Mouse (Mus musculus) heart, adult 18-20 months (tissue): ENCODE measurements around the gene Gpr157. TPM values are rescaled to one million over a fixed set of nuclear protein-coding genes. Genes with fewer than 3 reads are reported as not detected.

Source experiments
- DNase-seq, 2 experiments: peaks; one replicate each; pipeline ENCODE4 v3.0.0; 2021 to 2022; ENCODE audit warnings: mixed read lengths in 1 of 2
- total RNA-seq, 2 experiments: library from RNA; stranded (reverse); gene quantifications; 2 replicates each; pipeline ENCODE4 v1.2.3; 2021

Gpr157 gene
- total RNA-seq, 2 experiments from 2014 or later, result 36.5 to 43.7 TPM

DNA sequence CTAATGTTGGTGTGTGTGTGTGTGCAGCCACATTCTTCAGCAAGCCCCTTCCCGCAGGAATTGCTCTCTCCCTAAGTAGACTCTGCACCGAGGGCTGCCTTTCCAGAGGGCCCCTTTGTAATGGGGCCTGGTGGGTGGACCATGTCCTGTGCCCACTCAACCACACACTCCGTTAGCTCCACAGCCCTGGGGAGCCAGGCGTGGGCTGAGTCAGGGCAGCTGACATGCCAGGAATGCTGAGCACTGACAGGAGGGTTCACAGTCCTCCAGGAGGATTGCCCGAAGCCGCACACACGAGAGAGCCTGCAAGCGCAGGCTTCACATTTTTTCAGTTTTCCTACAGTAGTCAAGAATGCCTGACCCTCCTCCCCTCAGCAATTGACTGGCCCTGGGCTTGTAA is 17.0 kb upstream of the Gpr157 start:
- no peak for DNase-seq

DNA sequence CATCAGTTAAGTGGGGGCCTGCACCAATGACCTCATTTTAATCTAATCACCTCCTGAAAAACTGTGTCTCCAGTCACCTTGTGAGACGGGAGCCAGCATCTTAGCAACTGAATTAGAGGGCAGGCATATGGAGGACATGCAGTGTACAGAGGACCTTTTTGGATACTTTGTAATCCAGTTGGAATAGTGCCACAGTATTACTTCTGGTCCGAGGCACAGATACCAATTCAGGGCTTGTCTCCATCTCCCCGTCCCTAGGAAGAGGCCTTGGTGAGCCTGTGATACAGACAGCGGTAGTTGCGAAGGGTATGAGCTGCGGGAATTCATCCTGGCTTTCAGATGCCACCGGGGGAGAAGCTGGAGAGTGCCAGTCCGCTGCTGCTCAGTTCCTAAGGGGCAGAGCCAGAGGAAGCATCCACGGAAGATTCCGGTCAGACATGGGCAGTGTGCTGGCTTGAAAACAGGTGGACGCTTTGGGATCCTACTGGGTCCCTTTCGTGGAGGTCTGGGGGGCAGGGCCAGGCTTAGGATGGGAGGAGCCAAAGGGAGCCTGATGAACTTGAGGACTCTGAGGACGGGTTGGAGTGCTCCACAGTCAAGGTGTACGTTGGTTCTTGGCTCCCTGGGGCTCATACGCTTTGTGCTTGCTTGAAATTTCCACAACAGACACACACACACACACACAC is 14.6 kb upstream of the Gpr157 start:
- DNase-seq, result no peak

- peak; percentile 45 to 57 for DNase-seq
Observed at GRCm38 (mm10) chr4:150073102-150073473, 14.1 kb upstream of the Gpr157 start.

DNA sequence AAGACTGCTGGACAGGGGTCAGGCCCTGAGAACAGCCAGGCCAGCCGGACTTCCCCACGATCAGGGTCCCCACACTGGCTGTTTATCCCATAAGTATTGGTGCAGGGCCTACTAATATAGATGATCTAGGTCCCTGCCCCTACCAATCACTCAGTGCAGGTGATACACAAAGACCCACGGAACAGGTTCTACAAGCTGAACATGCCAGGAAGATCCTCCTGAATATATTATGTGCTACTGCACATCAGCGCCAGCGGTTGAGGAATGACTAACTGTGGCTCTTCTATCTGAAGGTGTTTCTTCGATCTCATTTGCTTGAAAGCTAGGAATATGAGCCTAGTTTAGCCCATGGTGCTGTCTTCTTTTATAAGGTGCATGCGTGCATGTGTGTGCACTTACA is 11.8 kb upstream of the Gpr157 start:
- DNase-seq, result no peak

DNA sequence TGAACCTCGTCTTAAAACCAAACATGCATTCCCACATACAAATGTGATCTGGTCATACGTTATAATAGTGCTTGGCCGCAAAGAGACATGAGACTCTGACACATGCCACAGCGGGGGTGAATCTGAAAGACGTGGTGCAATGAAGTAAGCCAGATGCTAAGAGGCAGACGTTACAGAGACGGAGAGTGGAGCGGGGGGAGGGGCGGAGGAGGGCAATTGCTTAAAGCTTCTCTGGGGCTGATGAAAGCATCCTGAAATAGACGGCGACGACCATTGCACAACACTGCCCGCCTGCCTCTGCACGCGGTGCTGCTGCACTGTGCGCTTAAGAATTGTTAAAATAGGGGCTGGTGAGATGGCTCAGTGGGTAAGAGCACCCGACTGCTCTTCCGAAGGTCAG is 11.0 kb upstream of the Gpr157 start:
- peak in 1 of 2 experiments; percentile 32 for DNase-seq

DNA sequence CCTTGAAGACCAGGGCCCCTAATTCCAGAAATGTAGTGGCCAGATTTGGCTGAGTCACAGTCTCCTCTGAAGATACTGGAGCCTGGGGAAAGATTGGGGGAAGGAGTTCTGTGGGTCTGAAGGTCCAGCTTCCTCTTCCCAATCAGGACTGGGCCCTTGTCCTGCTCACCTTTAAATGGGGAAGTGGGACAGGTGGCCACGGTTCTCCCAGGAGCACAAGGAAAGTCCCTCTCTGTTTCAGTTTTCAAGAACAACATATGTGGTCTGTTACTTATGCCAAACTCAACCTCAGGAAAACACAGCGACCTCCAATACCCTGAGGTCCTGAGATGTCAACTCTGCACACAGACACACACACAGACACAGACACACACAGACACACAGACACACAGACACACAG is 8.5 kb upstream of the Gpr157 start:
- DNase-seq, result no peak

- no peak for DNase-seq
Observed at GRCm38 (mm10) chr4:150079244-150079643, 7.9 kb upstream of the Gpr157 start.

DNA sequence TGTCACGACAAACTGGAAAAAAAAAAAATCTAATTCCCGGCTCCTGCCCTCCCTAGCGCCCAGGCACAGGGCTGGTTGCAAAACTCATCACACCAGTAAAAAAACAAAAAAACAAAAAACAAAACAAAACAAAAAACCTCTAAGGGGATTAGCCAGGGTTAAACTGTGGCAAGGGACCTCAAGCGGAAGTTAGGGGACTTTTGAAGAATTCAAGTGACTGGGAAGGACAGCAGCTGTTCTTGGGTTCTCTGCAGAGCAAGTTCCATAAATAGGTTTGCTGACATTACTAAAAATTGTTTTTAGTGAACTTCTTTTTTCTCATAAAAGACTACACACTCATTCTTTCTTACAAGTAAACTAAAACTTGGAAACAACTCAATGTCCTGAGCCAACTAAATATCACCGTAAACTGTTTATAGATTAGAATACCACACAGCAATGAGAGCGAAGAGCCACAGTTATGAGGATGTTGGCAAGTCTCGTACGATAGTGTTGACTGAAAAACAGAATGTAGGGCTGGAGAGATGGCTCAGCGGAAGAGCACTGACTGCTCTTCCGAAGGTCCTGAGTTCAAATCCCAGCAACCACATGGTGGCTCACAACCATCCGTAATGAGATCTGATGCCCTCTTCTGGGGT is 6.7 kb upstream of the Gpr157 start:
- peak in 1 of 2 experiments; percentile 32 for DNase-seq

DNA sequence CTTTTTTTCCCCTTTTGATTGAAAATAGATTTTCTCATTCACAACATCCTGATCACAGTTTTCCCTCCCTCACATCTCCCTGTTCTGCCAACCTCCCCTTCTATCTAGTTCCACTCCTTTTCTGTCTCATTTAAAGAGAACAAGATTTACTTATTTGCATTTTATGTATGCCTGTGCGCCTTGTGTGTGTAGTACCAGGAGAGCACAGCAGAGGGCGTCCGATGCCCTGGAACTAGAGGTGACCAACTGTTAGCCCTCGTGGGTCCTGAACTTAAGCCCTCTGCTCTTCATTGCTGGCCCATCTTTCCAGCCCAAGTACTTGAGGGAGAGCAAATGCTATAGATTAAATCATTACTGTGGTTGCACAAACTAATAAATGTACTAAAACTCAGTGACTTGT is 1.8 kb upstream of the Gpr157 start:
- no peak for DNase-seq

DNA sequence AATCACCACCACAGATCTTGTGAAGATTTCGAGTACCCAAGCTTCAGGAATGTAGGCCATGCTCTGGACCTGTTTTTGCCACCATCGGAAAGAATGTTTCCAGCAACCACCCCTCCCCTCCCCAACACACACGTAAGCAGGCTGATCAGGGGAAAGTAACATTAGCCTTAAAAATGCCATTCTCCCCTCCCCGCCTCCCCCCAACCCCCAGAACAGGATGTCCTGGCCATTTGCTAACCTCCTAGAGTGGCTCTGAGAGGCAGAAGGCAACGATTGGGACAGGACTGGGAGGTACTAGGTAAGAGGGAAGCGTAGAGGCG is 364 bp upstream of the Gpr157 start:
- no peak for DNase-seq

DNA sequence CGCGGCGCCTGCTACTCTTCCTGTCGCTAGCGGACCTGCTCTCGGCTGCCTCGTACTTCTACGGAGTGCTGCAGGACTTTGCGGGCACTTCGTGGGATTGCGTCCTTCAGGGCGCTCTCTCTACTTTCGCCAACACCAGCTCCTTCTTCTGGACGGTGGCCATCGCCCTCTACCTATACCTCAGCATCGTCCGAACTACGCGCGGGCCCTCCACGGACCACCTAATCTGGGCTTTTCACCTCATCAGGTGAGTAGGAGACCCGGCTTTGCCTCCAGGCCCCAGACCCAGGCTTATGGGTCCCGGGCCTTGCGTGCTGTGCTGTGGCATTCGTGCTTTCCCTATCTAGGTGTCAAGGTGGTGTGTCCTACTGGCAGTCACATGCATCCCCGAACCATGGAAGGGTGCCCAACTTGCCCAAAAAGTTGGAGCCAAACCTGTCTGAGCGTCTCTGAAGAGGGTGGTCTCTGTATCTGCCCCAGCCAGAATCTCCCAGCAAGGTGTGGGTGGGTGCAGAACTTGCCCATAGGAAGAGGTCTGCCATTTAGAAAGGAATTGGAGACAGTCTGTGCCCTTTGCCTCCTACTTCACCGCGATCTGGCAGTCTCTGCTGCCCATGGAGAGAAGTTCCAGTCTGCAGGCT is 845 bp downstream of the Gpr157 start:
- peak in 1 of 2 experiments; percentile 54 for DNase-seq

- DNase-seq, result peak; percentile 78 to 84
Observed at GRCm38 (mm10) chr4:150089121-150089520, 2.0 kb downstream of the Gpr157 start.

DNA sequence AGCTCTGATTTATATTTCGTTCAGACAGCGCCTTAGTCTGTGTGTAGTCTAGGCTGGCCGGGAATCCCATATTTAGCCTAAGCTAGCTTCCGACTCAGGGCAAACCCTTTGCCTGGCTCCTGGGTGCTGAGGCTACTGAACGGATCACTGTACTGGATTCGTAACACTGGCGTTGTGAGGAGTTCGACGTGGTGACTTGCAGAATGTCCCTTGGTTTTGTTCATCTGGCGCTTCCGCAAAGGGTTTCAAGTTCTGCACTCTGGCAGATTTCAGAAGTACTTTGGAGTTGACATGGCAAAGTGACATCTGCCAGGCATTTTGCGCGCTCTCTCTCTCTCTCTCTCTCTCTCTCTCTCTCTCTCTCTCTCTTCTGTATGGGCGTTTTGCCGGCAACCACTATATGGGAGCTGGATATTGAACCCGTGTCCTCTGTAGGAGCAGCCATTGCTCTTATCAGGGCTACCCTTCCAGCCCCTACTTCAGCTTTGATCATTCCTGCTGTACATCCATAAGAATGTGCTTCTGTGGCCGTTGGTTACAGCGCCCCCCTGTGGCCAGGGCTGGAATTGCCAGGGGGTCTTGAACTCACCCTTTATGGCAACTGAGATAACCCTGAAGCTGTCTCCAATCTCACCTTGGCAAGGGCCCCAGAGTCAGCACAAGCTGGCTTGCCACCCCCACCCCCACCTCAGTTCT is 4.9 kb downstream of the Gpr157 start:
- peak; percentile 28 to 65 for DNase-seq

- no peak for DNase-seq
Observed at GRCm38 (mm10) chr4:150092583-150092902, 5.4 kb downstream of the Gpr157 start.

DNA sequence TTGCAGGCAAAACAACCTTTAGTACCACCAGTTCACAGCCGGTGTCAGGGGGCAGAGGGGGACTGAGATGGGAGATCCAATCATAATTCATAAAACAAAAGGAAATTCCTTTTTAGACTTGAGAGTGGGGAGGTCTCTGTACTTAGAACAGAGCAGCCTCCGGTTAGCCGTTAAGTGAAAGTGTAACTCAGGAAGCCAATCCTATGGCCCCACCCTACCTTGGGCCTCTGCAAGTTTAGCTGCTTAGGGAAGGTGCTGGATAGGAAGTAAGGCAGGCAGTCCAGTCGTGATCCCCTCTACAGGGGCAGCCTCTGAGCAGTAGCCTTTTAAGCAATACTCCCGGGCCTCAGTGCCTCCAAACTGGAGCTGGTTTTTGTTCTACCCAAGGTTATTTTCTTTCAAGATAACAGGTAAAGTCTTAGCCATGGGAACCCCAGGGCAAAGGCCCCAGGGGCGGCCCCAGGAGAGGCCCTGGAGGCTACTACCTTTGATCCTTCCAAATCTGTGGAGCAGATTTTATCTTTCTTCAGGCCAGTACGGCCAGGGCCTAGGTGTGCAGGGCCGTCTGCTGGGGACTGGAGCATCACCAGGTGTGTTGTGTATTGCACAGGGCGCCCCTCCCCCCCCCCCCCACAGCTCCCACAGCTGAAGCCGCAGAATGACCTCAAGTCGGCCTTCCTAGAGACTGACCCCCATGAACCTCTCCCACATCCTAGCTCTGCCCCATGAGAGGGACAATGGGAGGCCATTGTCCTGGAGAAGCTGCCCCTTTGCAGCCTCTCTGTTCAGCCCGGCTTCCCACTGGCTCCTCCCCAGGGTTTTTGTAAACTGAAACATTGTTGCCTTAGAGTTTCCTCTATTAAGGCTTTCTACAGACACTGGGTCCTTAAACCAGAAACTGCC is 6.6 kb downstream of the Gpr157 start:
- no peak for DNase-seq

- DNase-seq, result no peak
Observed at GRCm38 (mm10) chr4:150094463-150094789, 7.3 kb downstream of the Gpr157 start.

- no peak for DNase-seq
Observed at GRCm38 (mm10) chr4:150096309-150096708, 9.1 kb downstream of the Gpr157 start.

GRCm38 (mm10) chr4:150097847-150098246 is 10.7 kb downstream of the Gpr157 start:
- no peak for DNase-seq

- DNase-seq, result peak; percentile 76 to 89
Observed at GRCm38 (mm10) chr4:150098880-150099279, 11.7 kb downstream of the Gpr157 start.

- no peak for DNase-seq
Observed at GRCm38 (mm10) chr4:150102822-150103221, 15.7 kb downstream of the Gpr157 start.

DNA sequence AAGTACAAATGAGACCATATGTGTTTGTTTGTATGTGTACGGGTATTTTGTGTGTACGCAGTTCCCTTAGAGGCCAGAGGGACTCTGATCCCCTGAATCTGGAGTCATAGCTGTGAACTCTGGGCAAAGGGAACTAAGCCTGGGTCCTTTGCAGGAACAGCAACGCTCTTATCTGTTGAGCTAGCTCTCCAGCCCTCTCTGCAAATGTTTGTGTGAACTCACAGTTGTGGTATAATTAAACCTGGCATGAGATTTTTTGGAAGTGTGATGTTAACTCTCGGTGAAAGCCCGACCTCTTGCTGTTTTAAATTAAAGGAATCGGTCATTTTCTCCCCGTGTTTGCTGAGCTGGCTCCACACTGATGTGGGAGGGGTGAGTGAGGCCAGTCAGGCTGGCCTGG is 18.5 kb downstream of the Gpr157 start:
- DNase-seq, result no peak

DNA sequence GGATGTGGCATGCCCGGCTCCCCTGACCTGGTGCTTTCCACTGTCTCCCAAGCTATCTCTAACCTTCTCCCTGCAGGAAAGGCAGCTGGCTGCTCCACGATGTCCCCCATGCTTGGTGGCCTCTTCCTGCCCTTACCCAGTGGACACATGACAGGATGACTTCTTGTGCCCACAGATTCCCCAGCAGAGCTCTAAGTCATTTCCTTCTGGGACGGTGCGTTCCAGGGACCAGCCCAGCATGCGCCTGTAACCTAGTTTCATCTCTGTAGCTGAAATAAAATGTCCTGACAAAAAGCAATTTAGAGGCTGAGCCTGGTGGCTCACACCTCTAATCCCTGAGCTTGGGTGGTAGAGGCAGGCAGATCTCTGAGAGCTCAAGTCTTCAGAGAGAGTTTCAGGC is 19.5 kb downstream of the Gpr157 start:
- DNase-seq, result no peak
